In the genomic region with DNA sequence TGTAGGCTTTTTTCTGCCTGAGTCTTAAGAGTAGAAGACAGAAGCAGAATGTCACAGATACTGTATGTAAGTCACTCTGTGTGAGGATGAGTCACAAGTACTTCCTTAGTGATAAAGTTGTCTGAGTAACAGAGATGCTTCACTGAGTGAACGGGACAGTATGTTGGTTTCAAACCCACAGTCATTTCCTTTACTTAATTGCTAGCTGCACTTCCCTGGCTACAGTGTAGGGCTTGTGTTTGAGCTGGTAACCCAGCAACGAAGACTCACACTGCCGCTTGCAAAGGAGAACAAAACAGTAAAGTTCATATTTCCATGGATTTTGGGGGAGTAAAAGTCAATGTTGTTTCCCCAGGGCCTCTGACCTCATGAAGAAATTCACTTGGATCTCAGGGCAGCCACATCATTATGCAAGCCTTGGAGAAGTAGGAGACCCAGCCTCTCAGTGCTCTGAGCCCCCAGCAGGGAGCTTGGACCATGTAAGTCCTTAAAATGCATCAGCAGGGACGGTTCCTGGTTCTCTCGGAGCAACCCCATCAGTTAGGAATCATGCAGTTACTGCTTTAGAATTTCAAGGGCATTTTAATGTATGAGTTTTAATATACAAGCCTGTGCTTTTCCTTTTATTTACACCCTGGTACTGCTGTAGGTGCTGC, we compare ENCODE assay signal across 8 mouse cellular contexts. TPM values are rescaled to one million over a fixed set of nuclear protein-coding genes. Genes with fewer than 3 reads are reported as not detected.
A peak's percentile ranks its signal among the peaks of the same experiment; 100 is the strongest.
DNase-seq lines count a peak whose midpoint lies in the region; ATAC-seq and TF ChIP-seq lines count a peak whose summit lies in the region.

No protein-coding gene starts in this region.

- peak; percentile 66 for DNase-seq in midbrain, embryonic 11.5 days (ENCODE audit: low spot score, missing footprints)
- DNase-seq in midbrain, postnatal 0 days (ENCODE audit: low spot score) = no peak
- DNase-seq in induced T-regulatory cell, adult 2 months (ENCODE audit: low read depth) = peak; percentile 94
- DNase-seq in natural killer cell, adult 2 months (ENCODE audit: low spot score in 2 of 2) = peak; percentile 76 to 77
- DNase-seq in urinary bladder, postnatal 10 days (ENCODE audit: low spot score) = no peak
- DNase-seq in midbrain, embryonic 10.5 days (ENCODE audit: low spot score) = no peak
- DNase-seq in cerebellum, postnatal 10 days = no peak

- H3K27ac ChIP-seq in midbrain, embryonic 11.5 days (ENCODE audit: low read depth, low read length) = no peak overlapping the region
- no peak overlapping the region for H3K27ac ChIP-seq in midbrain, postnatal 0 days (ENCODE audit: low read depth, low read length)
- H3K27ac ChIP-seq in midbrain, embryonic 10.5 days (replicated peaks) = no peak overlapping the region

- H3K4me1 ChIP-seq in midbrain, embryonic 11.5 days (ENCODE audit: control insufficient read depth, insufficient read depth, low read length) = peaks cover 2% of the 10 kb centered on the region; the same call in 1 of the 2 replicates
- H3K4me1 ChIP-seq in midbrain, postnatal 0 days (ENCODE audit: insufficient read depth, low read length) = no peaks in the 10 kb centered on the region
- peaks cover 33% of the 10 kb centered on the region for H3K4me1 ChIP-seq in midbrain, embryonic 10.5 days

- no peak overlapping the region for H3K4me2 ChIP-seq in midbrain, embryonic 11.5 days
- no peak overlapping the region for H3K4me2 ChIP-seq in midbrain, postnatal 0 days (ENCODE audit: low read depth, low read length, poor library complexity, severe bottlenecking)

- 41% methylated on average over 5 of the region's 5 CpGs for WGBS in midbrain, embryonic 11.5 days
- 43% methylated on average over 5 of the region's 5 CpGs for WGBS in midbrain, postnatal 0 days
- 54% methylated on average over 5 of the region's 5 CpGs for WGBS in midbrain, embryonic 10.5 days

- no peak overlapping the region for H3K4me3 ChIP-seq in midbrain, embryonic 11.5 days (ENCODE audit: low read depth, low read length)
- H3K4me3 ChIP-seq in midbrain, postnatal 0 days (ENCODE audit: low read depth, low read length) = no peak overlapping the region
- H3K4me3 ChIP-seq in midbrain, embryonic 10.5 days = no peak overlapping the region

- TF ChIP-seq CTCF in midbrain, postnatal 0 days (IDR thresholded peaks at IDR 0.05) = no peak

- no peaks in the 10 kb centered on the region for H3K9me3 ChIP-seq in midbrain, embryonic 11.5 days (ENCODE audit: control insufficient read depth, low read length)
- no peaks in the 10 kb centered on the region for H3K9me3 ChIP-seq in midbrain, postnatal 0 days (ENCODE audit: low read length)
- H3K9me3 ChIP-seq in midbrain, embryonic 10.5 days (replicated peaks) = no peaks in the 10 kb centered on the region

- no peaks in the 10 kb centered on the region for H3K27me3 ChIP-seq in midbrain, embryonic 11.5 days (ENCODE audit: control insufficient read depth, insufficient read depth, low read length)
- no peaks in the 10 kb centered on the region for H3K27me3 ChIP-seq in midbrain, postnatal 0 days (ENCODE audit: insufficient read depth, low read length)
- H3K27me3 ChIP-seq in midbrain, embryonic 10.5 days (ENCODE audit: low read depth, poor library complexity, severe bottlenecking) = no peaks in the 10 kb centered on the region

- ATAC-seq in midbrain, embryonic 11.5 days (ENCODE audit: low FRiP score) = no peak
- ATAC-seq in midbrain, postnatal 0 days (ENCODE audit: low FRiP score) = no peak
- peak; percentile 91 for ATAC-seq in activated CD4-positive, CD25-positive, alpha-beta regulatory T cell, adult 4 months

- no peaks in the 10 kb centered on the region for H3K36me3 ChIP-seq in midbrain, embryonic 11.5 days (ENCODE audit: control insufficient read depth, insufficient read depth, low read length)
- no peaks in the 10 kb centered on the region for H3K36me3 ChIP-seq in midbrain, postnatal 0 days (ENCODE audit: insufficient read depth, low read length)
- no peaks in the 10 kb centered on the region for H3K36me3 ChIP-seq in midbrain, embryonic 10.5 days

- H3K9ac ChIP-seq in midbrain, embryonic 11.5 days (ENCODE audit: low read length) = no peak overlapping the region
- no peak overlapping the region for H3K9ac ChIP-seq in midbrain, postnatal 0 days (replicated peaks; ENCODE audit: low read length, poor library complexity, severe bottlenecking)

RNA-seq across cellular contexts. Expression of a gene that starts 14.3 kb away (rescaled TPM):
- 9.6 and 12.7 TPM in 2 replicates for polyA plus RNA-seq in midbrain, embryonic 11.5 days (2014; fragmentation: Nextera tagmentation; extraction: Ambion mirVana)
- 6.6 and 8.1 TPM in 2 replicates for total RNA-seq in midbrain, postnatal 0 days (2014; rRNA removed)
- 5.8 and 7.3 TPM in 2 replicates for polyA plus RNA-seq in midbrain, postnatal 0 days (2015; fragmentation: Nextera tagmentation; extraction: Ambion mirVana)
- polyA plus RNA-seq in activated CD4-positive, CD25-positive, alpha-beta regulatory T cell, adult 4 months (2017; shearing (Covaris generic)) = 10 to 100 TPM; 16.2 to 17.0 TPM
- polyA plus RNA-seq in midbrain, embryonic 10.5 days (2016; fragmentation: Nextera tagmentation; extraction: Ambion mirVana) = 9.3 and 9.5 TPM in 2 replicates

RNA-seq across cellular contexts. Expression of a gene that starts 15.0 kb away (rescaled TPM):
- polyA plus RNA-seq in midbrain, embryonic 11.5 days (2014; fragmentation: Nextera tagmentation; extraction: Ambion mirVana) = 1,500 and 1,513 TPM in 2 replicates
- total RNA-seq in midbrain, postnatal 0 days (2014; rRNA removed) = 432 and 554 TPM in 2 replicates
- 223 and 244 TPM in 2 replicates for polyA plus RNA-seq in midbrain, postnatal 0 days (2015; fragmentation: Nextera tagmentation; extraction: Ambion mirVana)
- polyA plus RNA-seq in activated CD4-positive, CD25-positive, alpha-beta regulatory T cell, adult 4 months (2017; shearing (Covaris generic)) = 100 to 1,000 TPM; 703 to 754 TPM
- polyA plus RNA-seq in midbrain, embryonic 10.5 days (2016; fragmentation: Nextera tagmentation; extraction: Ambion mirVana) = 1,116 and 1,227 TPM in 2 replicates

Comparison
In these comparisons a context has a peak if more than half of its experiments do, and no peak if none do; other contexts are left out.
1. DNase-seq: peak in midbrain, embryonic 11.5 days (single experiment), induced T-regulatory cell, adult 2 months (single experiment) and natural killer cell, adult 2 months (2 of 2); none in midbrain, postnatal 0 days (single experiment), urinary bladder, postnatal 10 days (single experiment), midbrain, embryonic 10.5 days (single experiment) and cerebellum, postnatal 10 days (0 of 2).